Mouse (Mus musculus) 3134 (cell line): Measurements from ENCODE around the gene Tada2a.

Experiments used
- DNase-seq: peaks from one replicate; pipeline ENCODE4 v3.0.0-alpha.2; 2011; ENCODE audit warnings: low spot score; ENCODE audit not compliant: insufficient read length; ENCODE audit errors: extremely low read depth

Tada2a gene

GRCm38 (mm10) chr11:84066927-84067645 is 62.3 kb downstream of the Tada2a start:
- peak; percentile 83 for DNase-seq

DNA sequence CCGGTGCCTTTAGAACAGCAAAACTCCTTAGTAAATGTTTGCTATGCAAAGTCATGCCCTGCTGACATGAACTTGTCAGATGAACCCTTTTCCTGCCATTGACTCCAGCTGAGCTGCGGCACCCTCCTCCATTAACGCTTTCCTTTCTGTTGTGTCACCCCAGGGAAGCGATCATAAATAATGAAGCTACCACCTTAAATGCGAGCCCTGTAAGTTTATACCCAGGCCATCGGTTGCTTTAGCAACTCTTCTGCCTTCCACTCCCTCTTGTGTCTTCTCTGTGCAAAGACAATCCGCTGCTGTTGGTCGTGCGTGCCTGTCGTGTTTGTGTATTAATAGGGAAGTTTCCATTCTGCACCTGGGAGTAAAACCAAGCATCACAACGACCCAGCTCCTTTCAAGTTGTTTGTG is 63.3 kb downstream of the Tada2a start:
- no peak for DNase-seq

- DNase-seq = no peak
These were observed 65.7 kb downstream of the Tada2a start for GRCm38 (mm10) chr11:84063631-84064209.

DNA sequence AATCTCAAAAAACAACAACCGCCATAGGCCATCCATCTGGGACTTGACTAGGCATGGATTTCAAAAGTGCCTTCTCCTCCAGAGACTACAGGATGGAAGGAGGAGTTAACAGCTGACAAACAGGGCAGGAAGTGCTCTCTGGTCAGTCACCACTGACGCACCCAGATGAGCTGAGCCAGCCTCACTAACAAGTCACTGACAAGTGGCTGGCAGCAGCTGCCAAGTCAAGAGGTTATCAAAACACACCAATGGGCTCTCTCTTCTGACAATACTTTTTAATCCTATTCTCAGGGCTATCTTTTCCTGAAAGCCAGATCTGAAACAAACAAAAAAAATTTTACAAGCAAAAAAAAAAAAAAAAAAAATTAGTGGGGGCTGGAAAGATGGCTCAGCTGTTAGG is 66.6 kb downstream of the Tada2a start:
- DNase-seq = peak; percentile 65

- DNase-seq = peak; percentile 46
These were observed 67.5 kb downstream of the Tada2a start for GRCm38 (mm10) chr11:84061881-84062280.

GRCm38 (mm10) chr11:84060635-84061034 is 68.8 kb downstream of the Tada2a start:
- no peak for DNase-seq

DNA sequence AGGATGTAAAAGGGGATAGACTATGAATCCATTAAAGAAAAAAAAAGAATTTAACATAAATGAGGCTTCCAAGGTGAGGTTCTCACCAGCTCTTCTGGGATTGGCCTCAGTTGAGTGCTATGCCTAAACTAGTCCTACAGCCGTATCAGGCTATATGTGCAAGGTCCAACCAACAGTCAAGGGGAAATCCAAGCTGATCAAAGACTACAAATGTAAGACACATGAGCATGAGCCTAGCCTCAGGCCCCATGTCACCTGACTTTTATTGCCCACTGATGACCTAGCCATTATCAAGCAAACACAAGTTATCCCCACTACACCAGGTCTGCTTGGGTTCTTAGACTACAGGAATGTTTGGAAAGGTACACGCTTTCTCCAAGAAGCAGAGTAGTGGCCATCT is 69.6 kb downstream of the Tada2a start:
- DNase-seq = no peak

DNA sequence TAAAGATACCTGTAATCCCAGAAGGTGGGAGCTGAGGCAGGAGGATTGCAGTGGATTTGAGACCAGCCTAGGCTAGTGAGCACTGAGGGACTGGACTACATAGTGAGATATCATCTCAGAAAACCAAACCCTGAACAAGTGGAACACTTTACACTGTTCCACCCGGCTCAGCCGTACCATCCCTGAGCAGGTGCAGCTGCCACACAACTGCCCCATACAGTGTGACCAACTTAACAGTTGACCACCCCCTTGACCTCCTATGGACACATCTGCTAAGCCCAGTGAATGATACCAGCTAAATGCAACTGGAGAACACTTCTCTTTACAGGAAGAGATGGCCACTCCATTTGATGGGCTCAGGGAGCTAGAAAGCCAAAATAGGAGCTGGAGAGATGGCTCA is 72.0 kb downstream of the Tada2a start:
- no peak for DNase-seq

GRCm38 (mm10) chr11:84053524-84054163 is 75.8 kb downstream of the Tada2a start:
- DNase-seq = no peak

GRCm38 (mm10) chr11:84053055-84053454 is 76.3 kb downstream of the Tada2a start:
- DNase-seq = no peak

- DNase-seq = no peak
These were observed 81.0 kb downstream of the Tada2a start for GRCm38 (mm10) chr11:84048411-84048810.

GRCm38 (mm10) chr11:84047270-84047669 is 82.1 kb downstream of the Tada2a start:
- DNase-seq = no peak

DNA sequence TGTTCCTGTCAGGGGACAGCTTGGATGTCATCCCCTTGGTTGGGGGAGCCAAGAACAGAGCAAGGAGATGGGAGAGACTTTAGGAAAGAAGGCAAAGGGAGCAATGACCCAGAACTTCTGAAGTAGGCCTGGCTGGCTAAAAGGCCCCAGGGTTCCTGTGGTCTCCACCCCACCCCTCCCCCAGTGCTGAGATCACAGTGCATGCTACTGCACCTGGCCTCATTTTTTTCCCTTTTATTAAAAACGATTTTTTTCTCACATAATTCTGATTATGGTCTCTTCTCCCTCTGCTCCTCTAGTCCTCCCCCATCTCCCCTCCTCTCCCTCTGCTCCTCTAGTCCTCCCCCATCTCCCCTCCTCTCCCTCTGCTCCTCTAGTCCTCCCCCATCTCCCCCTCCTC is 84.4 kb downstream of the Tada2a start:
- DNase-seq = no peak

DNA sequence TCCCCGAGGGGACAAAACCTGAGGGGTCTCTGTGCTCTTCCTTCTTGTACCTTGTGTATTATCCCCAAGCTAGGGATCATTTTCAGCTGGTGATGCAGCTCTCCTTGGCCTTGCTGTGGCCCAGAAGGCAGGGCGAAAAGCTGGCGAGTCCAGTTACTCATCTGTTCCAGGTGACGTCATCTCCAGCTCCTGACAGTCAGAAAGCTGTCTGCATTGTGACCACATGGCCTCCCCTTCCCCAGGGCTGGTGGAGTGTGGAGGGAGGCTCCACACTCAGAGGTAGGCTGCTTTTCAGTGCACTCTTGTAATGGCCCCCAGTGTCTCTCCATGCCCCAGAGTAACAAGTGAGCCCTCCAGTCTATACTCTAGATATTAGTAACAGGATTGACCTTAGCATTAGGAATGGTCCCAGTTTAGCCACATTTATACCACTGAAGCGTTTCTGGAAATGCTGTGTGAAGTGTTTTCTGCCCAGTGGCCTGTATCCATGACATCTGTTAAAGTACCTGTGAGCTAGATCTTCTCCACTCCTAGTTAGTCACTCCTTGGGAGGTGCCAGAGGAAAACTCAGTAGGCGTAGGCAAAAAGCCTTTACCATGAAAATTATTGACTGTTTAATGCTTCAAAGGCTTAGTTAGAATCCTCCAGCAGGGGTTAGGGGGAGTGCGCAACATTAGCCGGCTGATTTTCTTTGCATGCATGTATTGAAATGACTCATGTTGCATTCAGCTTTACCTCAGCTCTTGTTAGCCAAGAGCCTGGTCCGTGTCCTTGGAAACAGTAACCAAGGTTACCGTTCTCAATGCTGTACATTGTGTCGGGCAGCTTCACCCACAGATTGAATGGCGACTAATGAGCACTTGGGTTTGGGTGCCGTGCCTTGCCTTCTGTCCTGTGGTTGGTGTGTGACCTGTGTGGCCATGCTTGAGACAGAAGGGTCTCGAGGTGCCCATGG is 86.3 kb downstream of the Tada2a start:
- DNase-seq = peak; percentile 66

DNA sequence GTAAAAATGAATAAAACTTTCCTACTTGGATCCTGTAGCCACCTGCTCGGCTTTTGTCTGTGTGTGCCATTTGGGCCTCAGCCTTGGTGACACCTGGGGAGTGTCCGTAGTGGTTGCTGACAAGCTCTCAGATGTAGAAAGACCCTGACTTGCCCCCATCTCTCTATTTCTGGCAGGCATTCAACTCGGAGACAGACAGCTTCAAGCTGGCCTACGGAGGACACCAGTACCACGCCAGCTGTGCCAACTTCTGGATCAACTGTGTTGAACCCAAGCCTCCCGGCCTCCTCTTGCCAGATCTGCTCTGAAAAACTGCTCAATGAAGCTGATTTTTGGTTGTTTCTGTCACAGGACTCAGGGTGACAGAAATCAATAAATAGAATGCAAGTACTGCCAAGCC is 88.8 kb downstream of the Tada2a start:
- no peak for DNase-seq

- no peak for DNase-seq
These were observed 95.7 kb downstream of the Tada2a start for GRCm38 (mm10) chr11:84033671-84034070.

DNA sequence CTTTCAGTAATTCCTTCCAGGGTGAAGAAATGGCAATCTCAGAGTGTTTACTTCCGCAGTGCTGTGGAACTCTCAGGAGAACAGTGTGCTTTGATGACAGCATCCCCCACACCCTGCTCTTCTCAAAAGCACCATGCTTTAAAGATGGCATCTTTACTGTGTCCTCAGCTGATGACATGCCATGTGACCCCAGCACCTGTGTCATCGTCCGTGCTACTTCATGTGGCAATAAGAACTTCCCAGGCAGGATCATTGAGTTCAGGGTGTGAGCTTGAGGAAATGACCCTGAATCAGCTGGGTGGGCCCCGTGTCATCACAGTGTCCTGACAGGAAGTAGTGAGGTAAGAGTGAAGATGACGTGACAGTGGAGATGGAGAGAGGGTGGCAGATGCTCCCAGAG is 96.8 kb downstream of the Tada2a start:
- no peak for DNase-seq

GRCm38 (mm10) chr11:84031971-84032370 is 97.4 kb downstream of the Tada2a start:
- DNase-seq = no peak
